Mouse (Mus musculus): ENCODE measurements around the gene Irf9. TPM values are rescaled to one million over a fixed set of nuclear protein-coding genes. Genes with fewer than 3 reads are reported as not detected.

Gene Irf9
- polyA plus RNA-seq, 1 experiment from 2014 or later: 11.6 TPM

DNA sequence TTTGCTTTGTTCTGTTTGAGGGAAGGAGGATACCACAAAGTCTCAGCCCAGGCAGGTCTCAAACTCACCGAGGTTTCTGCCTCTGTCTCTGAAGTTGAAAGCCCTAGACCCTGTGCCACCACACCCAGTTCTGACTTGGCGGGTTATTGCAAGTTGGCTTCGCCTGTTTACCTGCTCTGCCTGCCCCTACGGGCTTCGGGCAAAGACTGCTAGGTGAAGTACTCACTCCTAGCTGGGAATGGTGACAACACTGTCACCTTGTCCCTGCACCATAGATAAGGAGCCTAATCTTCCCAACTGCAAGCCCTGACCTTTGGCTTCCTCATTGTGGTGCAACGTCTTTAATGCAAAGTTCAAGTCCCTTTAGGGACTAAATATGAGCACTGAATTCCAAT is 17.8 kb upstream of the Irf9 start:
- Histone ChIP-seq H3K27me3 (ENCODE audit: control insufficient read depth, insufficient read depth, low read length) (no peaks in the 10 kb centered on the region), H3K4me3 (ENCODE audit: low read length) (no peak overlapping the region), H3K27ac (ENCODE audit: low read depth, low read length) (no peak overlapping the region), H3K4me2 (replicated peaks; ENCODE audit: low read depth, low read length) (peak overlapping the region; percentile 80; the same call in 1 of the 2 replicates), H3K4me1 (ENCODE audit: control insufficient read depth, insufficient read depth, low read length) (peaks cover 7% of the 10 kb centered on the region; the same call in 1 of the 2 replicates), H3K36me3 (ENCODE audit: control insufficient read depth, insufficient read depth, low read length) (peaks cover 19% of the 10 kb centered on the region; the same call in 1 of the 2 replicates), H3K9me3 (ENCODE audit: control insufficient read depth, low read length) (no peaks in the 10 kb centered on the region), H3K9ac (ENCODE audit: low read depth, low read length) (no peak overlapping the region)
- WGBS: 60% methylated on average over 6 of the region's 6 CpGs
- ATAC-seq (ENCODE audit: low FRiP score, low TSS enrichment): no peak

DNA sequence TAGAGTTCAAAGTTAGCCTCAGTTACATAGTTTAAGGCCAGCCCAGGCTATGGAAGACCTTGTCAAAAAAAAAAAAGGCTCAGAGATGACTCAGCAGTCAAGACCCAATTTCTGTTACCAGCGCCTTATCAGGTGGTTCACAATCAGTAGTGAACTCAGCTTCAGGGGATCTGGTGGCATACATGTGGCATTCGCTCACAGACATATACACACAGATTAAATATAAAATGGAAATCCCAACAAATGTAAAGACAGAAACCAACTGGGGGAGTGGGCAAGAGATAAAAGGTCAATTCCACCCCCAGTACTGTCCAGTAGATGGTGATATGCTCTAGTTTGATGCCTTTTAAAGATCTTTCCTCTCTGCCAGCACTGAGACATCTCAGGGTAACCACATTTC is 17.2 kb upstream of the Irf9 start:
- Histone ChIP-seq H3K4me1 (ENCODE audit: control insufficient read depth, insufficient read depth, low read length) (peaks cover 7% of the 10 kb centered on the region; the same call in 1 of the 2 replicates), H3K9me3 (ENCODE audit: control insufficient read depth, low read length) (no peaks in the 10 kb centered on the region), H3K27ac (ENCODE audit: low read depth, low read length) (no peak overlapping the region), H3K36me3 (ENCODE audit: control insufficient read depth, insufficient read depth, low read length) (peaks cover 14% of the 10 kb centered on the region; the same call in 1 of the 2 replicates), H3K9ac (ENCODE audit: low read depth, low read length) (no peak overlapping the region), H3K27me3 (ENCODE audit: control insufficient read depth, insufficient read depth, low read length) (no peaks in the 10 kb centered on the region), H3K4me3 (ENCODE audit: low read length) (no peak overlapping the region), H3K4me2 (replicated peaks; ENCODE audit: low read depth, low read length) (no peak overlapping the region)
- 90% methylated on average over 2 of the region's 2 CpGs for WGBS
- no peak for ATAC-seq (ENCODE audit: low FRiP score, low TSS enrichment)

DNA sequence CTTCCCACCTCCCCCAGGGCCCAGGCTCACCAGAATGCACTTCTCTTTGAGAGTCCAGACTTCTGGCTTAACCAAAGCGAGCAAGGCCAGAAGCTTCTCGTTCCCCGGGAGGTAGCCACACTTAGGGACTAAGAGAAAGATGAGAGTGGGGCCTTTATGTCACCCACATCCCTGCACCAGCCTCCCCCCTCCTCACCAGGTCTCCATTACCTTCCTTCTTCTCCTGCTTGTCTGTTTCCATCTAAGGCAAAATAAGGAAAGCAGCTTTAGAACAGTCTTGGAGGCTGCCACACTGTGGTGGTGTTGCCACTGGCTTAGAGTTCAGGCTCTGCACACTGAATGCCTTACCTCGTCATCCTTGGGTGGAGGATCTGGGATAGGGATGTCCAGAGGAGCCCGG is 14.1 kb upstream of the Irf9 start:
- H3K27me3 ChIP-seq (ENCODE audit: control insufficient read depth, insufficient read depth, low read length): no peaks in the 10 kb centered on the region
- H3K36me3 ChIP-seq (ENCODE audit: control insufficient read depth, insufficient read depth, low read length): peaks cover 11% of the 10 kb centered on the region
- no peak overlapping the region for H3K4me2 ChIP-seq (replicated peaks; ENCODE audit: low read depth, low read length)
- H3K9ac ChIP-seq (ENCODE audit: low read depth, low read length): no peak overlapping the region
- peaks cover 17% of the 10 kb centered on the region for H3K4me1 ChIP-seq (ENCODE audit: control insufficient read depth, insufficient read depth, low read length)
- WGBS: 94% methylated on average over 5 of the region's 5 CpGs
- H3K4me3 ChIP-seq (ENCODE audit: low read length): no peak overlapping the region
- H3K9me3 ChIP-seq (ENCODE audit: control insufficient read depth, low read length): no peaks in the 10 kb centered on the region
- no peak overlapping the region for H3K27ac ChIP-seq (ENCODE audit: low read depth, low read length)
- no peak for ATAC-seq (ENCODE audit: low FRiP score, low TSS enrichment)

DNA sequence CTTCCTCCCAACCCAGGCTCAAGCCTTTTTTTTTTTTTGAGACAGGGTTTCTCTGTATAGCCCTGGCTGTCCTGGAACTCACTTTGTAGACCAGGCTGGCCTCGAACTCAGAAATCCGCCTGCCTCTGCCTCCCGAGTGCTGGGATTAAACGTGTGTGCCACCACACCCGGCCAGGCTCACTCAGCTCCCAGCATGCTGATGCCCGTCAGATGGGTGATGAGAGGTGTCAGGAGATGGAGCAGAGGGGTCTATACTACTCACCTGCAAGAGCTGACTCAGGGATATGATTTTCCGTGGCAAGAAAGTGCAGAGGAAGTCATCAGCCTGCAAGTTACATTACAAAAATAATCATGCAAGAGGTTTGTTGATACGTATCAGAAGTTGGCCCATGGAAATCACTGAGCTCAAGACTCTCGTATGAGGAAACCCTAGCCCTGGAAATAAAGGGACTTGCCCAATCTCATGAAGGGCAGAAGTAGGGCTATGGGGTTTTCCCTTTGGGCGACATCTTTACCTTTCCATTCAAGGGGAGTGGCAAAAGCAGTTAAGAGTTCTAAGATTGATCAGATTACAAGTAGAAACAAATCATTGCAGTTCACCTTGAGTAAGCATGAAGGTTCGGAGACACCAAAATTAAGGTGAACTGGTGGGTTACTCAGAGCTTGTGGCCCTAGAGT is 13.5 kb upstream of the Irf9 start:
- ATAC-seq (ENCODE audit: low FRiP score, low TSS enrichment): no peak
- Histone ChIP-seq H3K27me3 (ENCODE audit: control insufficient read depth, insufficient read depth, low read length) (no peaks in the 10 kb centered on the region), H3K9me3 (ENCODE audit: control insufficient read depth, low read length) (no peaks in the 10 kb centered on the region), H3K27ac (ENCODE audit: low read depth, low read length) (peak overlapping the region; percentile 71; the same call in 1 of the 2 replicates), H3K9ac (ENCODE audit: low read depth, low read length) (peak overlapping the region; percentile 75; the same call in 1 of the 2 replicates), H3K4me3 (ENCODE audit: low read length) (peak overlapping the region; percentile 96), H3K36me3 (ENCODE audit: control insufficient read depth, insufficient read depth, low read length) (peaks cover 17% of the 10 kb centered on the region), H3K4me2 (replicated peaks; ENCODE audit: low read depth, low read length) (peak overlapping the region; percentile 89), H3K4me1 (ENCODE audit: control insufficient read depth, insufficient read depth, low read length) (peaks cover 17% of the 10 kb centered on the region)
- WGBS: 82% methylated on average over 11 of the region's 11 CpGs

DNA sequence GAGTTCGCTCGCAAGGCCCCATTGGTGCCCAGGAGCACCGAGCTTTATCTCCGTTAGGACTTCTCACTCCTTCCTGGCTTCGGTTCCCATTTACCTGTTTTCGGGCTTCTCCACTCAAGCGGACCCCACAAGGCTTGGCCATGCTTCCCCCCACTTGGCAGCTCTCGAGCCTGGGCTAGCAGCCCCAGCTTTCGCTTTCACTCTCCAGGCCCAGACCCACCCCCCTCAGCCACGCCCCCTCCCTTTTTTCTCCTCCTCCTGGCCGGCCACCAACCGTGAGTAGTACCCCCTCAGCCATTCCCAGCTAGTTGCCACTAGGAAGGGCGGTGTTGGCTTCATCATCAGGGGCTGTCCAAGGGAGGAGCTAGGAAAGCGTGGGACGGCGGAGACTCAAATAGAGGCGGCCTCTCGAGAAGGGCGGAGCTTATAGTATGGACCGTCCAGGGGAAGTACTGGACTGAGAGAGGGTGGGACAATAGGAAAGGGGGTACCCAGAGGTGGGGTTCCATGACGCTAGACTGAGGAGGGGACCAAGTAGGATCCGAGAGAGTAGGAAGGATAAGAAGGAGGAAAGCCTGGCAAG is 12.5 kb upstream of the Irf9 start, which contains the start of gene Psme2:
Gene Psme2, minus strand, starts transcription at position 366 of the 583 bp plus-strand sequence.
- Histone ChIP-seq H3K4me3 (ENCODE audit: low read length) (peak within 1 kb of the TSS; percentile 96), H3K9me3 (ENCODE audit: control insufficient read depth, low read length) (no peaks in the 10 kb centered on the region), H3K27me3 (ENCODE audit: control insufficient read depth, insufficient read depth, low read length) (no peaks in the 10 kb centered on the region), H3K4me1 (ENCODE audit: control insufficient read depth, insufficient read depth, low read length) (peaks cover 17% of the 10 kb centered on the region), H3K36me3 (ENCODE audit: control insufficient read depth, insufficient read depth, low read length) (peaks cover 26% of the 10 kb centered on the region), H3K4me2 (replicated peaks; ENCODE audit: low read depth, low read length) (peak within 1 kb of the TSS; percentile 89), H3K9ac (ENCODE audit: low read depth, low read length) (peak within 1 kb of the TSS; percentile 80), H3K27ac (ENCODE audit: low read depth, low read length) (peak within 1 kb of the TSS; percentile 95)
- under 1% methylated on average over 22 of the region's 22 CpGs for WGBS
- ATAC-seq (ENCODE audit: low FRiP score, low TSS enrichment): peak; percentile 97

DNA sequence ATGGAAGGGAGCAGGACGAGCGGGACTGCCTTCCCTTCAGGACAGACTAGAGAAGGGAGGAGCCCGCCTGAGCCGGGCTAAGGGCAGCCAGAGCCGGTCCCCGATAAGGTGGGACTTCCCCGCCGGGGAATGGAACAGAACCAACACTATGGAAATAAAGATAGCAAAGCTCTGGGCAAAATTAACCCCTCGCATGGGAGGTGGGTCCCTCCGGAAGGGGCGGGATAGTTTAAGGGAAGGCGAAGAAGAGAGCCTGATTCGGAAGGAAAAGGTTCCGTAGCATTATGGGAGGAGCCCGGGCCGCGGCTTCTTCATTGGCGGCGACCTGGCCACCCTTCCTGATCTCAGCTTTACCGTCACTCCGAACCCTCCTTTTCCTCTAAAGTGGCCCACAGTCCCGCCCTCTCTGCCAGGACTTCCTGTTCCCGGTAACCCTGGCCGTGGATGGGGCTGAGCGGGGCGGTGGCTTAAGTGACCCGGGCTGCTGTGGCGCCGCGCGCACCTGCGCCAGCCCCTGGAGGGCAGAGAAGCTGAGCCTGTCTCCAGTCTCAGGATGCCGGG is 12.0 kb upstream of the Irf9 start, which contains the start of gene Rnf31:
Gene Rnf31, plus strand, starts transcription at position 378 of the 561 bp plus-strand sequence.
- peak within 1 kb of the TSS; percentile 96 for H3K4me3 ChIP-seq (ENCODE audit: low read length)
- peak within 1 kb of the TSS; percentile 80 for H3K9ac ChIP-seq (ENCODE audit: low read depth, low read length)
- peaks cover 17% of the 10 kb centered on the region for H3K4me1 ChIP-seq (ENCODE audit: control insufficient read depth, insufficient read depth, low read length)
- peak within 1 kb of the TSS; percentile 95 for H3K27ac ChIP-seq (ENCODE audit: low read depth, low read length)
- no peaks in the 10 kb centered on the region for H3K9me3 ChIP-seq (ENCODE audit: control insufficient read depth, low read length)
- no peaks in the 10 kb centered on the region for H3K27me3 ChIP-seq (ENCODE audit: control insufficient read depth, insufficient read depth, low read length)
- H3K36me3 ChIP-seq (ENCODE audit: control insufficient read depth, insufficient read depth, low read length): peaks cover 32% of the 10 kb centered on the region
- under 1% methylated on average over 33 of the region's 33 CpGs for WGBS
- H3K4me2 ChIP-seq (replicated peaks; ENCODE audit: low read depth, low read length): peak within 1 kb of the TSS; percentile 89
- peak; percentile 90 for ATAC-seq (ENCODE audit: low FRiP score, low TSS enrichment)

DNA sequence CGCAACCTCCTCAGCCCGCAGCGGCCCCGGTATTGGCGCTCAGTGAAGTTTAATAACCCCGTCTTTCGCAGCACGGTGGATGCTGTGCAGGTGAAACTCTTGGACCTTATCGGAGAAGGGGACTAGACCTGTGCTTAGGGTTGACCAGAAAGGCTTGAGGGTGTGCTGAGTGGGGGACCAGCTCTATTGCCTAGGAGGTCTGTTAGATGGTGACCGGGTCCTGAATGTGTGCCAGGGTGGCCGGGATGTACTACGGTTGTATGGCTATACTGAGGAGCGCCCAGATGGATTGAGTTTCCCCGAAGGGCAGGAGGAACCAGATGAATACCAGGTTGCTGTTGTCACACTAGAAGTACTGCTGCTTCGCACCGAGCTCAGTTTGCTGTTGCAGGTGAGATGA is 11.1 kb upstream of the Irf9 start:
- no peak for ATAC-seq (ENCODE audit: low FRiP score, low TSS enrichment)
- WGBS: 3% methylated on average over 16 of the region's 16 CpGs
- Histone ChIP-seq H3K27me3 (ENCODE audit: control insufficient read depth, insufficient read depth, low read length) (no peaks in the 10 kb centered on the region), H3K4me1 (ENCODE audit: control insufficient read depth, insufficient read depth, low read length) (peaks cover 17% of the 10 kb centered on the region), H3K9ac (ENCODE audit: low read depth, low read length) (peak overlapping the region; percentile 80), H3K4me3 (ENCODE audit: low read length) (peak overlapping the region; percentile 96), H3K4me2 (replicated peaks; ENCODE audit: low read depth, low read length) (peak overlapping the region; percentile 89), H3K27ac (ENCODE audit: low read depth, low read length) (peak overlapping the region; percentile 95; the same call in 1 of the 2 replicates), H3K36me3 (ENCODE audit: control insufficient read depth, insufficient read depth, low read length) (peaks cover 37% of the 10 kb centered on the region), H3K9me3 (ENCODE audit: control insufficient read depth, low read length) (no peaks in the 10 kb centered on the region)

DNA sequence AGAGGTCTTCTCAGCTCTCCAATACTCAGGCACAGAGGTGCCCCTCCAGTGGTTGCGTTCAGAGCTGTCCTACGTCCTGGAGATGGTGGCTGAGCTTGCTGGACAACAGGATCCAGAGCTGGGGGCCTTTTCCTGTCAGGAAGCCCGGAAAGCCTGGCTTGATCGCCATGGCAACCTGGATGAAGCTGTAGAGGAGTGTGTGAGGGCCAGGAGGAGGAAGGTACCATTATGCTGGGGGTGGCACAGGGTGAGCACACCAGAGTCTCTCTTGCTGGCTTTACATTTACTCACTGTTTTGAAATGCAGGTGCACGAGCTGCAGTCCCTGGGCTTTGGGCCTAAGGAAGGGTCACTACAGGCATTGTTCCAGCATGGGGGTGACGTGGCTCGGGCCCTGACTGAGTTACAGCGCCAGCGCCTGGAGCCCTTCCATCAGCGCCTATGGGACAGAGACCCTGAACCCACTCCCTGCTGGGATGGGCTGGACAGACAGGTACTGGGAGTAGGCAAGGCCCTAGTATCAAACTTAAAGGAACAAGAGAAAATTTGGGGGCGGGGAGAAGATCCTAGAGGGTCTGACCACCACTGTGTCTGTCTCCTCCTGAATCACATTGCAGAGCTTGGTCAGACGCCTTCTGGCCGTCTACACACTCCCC is 7.2 kb upstream of the Irf9 start:
- 80% methylated on average over 13 of the region's 13 CpGs for WGBS
- Histone ChIP-seq H3K4me3 (ENCODE audit: low read length) (no peak overlapping the region), H3K4me1 (ENCODE audit: control insufficient read depth, insufficient read depth, low read length) (peaks cover 10% of the 10 kb centered on the region), H3K4me2 (replicated peaks; ENCODE audit: low read depth, low read length) (no peak overlapping the region), H3K36me3 (ENCODE audit: control insufficient read depth, insufficient read depth, low read length) (peaks cover 65% of the 10 kb centered on the region), H3K9ac (ENCODE audit: low read depth, low read length) (no peak overlapping the region), H3K27me3 (ENCODE audit: control insufficient read depth, insufficient read depth, low read length) (no peaks in the 10 kb centered on the region), H3K27ac (ENCODE audit: low read depth, low read length) (no peak overlapping the region), H3K9me3 (ENCODE audit: control insufficient read depth, low read length) (no peaks in the 10 kb centered on the region)
- ATAC-seq (ENCODE audit: low FRiP score, low TSS enrichment): no peak

All from kidney, embryonic 14.5 days (tissue).